Mouse (Mus musculus): ENCODE measurements around the gene Syvn1. TPM values are rescaled to one million over a fixed set of nuclear protein-coding genes. Genes with fewer than 3 reads are reported as not detected.
A peak's percentile ranks its signal among the peaks of the same experiment; 100 is the strongest.

The Syvn1 gene
- total and polyA plus RNA-seq, 2 experiments = 7.6 to 64.7 TPM

GRCm38 (mm10) chr19:6067011-6067723 is 20.8 kb downstream of the Syvn1 start:
- Histone ChIP-seq H3K27me3 (ENCODE audit: control insufficient read depth, insufficient read depth, low read length) (no peaks in the 10 kb centered on the region), H3K36me3 (ENCODE audit: control insufficient read depth, insufficient read depth, low read length) (no peaks in the 10 kb centered on the region; the same call in 1 of the 2 replicates), H3K79me2 (ENCODE audit: control insufficient read depth, insufficient read depth, low read length) (peaks cover 5% of the 10 kb centered on the region; the same call in 1 of the 2 replicates), H3K9ac (ENCODE audit: low read depth, low read length) (peak overlapping the region; percentile 85), H3K27ac (replicated peaks; ENCODE audit: insufficient read depth, low read depth, low read length) (peak overlapping the region; percentile 71), H3K4me1 (ENCODE audit: control insufficient read depth, insufficient read depth, low read length) (peaks cover 23% of the 10 kb centered on the region), H3K4me3 (ENCODE audit: insufficient read depth, low read depth, low read length) (peak overlapping the region; percentile 74)
- TF ChIP-seq POLR2A (IDR thresholded peaks at IDR 0.05; ENCODE audit: extremely low read depth, insufficient read depth, low read length) = no peak
- TF ChIP-seq CTCF (IDR thresholded peaks at IDR 0.05; ENCODE audit: low read depth, low read length) = peak; percentile 93
- peak; percentile 70 for DNase-seq (ENCODE audit: extremely low read depth, low read depth, low spot score)
- WGBS = under 1% methylated on average over 30 of the region's 30 CpGs

GRCm38 (mm10) chr19:6067724-6068415 is 21.5 kb downstream of the Syvn1 start, which contains the start of gene Tm7sf2:
Tm7sf2 (minus strand) TSS chr19:6068373.
- Histone ChIP-seq H3K4me3 (ENCODE audit: insufficient read depth, low read depth, low read length) (peak within 1 kb of the TSS; percentile 74), H3K4me1 (ENCODE audit: control insufficient read depth, insufficient read depth, low read length) (peaks cover 16% of the 10 kb centered on the region), H3K36me3 (ENCODE audit: control insufficient read depth, insufficient read depth, low read length) (no peaks in the 10 kb centered on the region; the same call in 1 of the 2 replicates), H3K27me3 (ENCODE audit: control insufficient read depth, insufficient read depth, low read length) (no peaks in the 10 kb centered on the region), H3K9ac (ENCODE audit: low read depth, low read length) (peak within 1 kb of the TSS; percentile 85), H3K79me2 (ENCODE audit: control insufficient read depth, insufficient read depth, low read length) (peaks cover 5% of the 10 kb centered on the region; the same call in 1 of the 2 replicates), H3K27ac (replicated peaks; ENCODE audit: insufficient read depth, low read depth, low read length) (peak within 1 kb of the TSS; percentile 71)
- TF ChIP-seq CTCF (IDR thresholded peaks at IDR 0.05; ENCODE audit: low read depth, low read length) (no peak), POLR2A (IDR thresholded peaks at IDR 0.05; ENCODE audit: extremely low read depth, insufficient read depth, low read length) (peak; percentile 67; the same call in 1 of the 2 replicates)
- 11% methylated on average over 33 of the region's 33 CpGs for WGBS
- peak; percentile 89 for DNase-seq (ENCODE audit: extremely low read depth, low read depth, low spot score)

GRCm38 (mm10) chr19:6068951-6069350 is 22.6 kb downstream of the Syvn1 start:
- Histone ChIP-seq H3K79me2 (ENCODE audit: control insufficient read depth, insufficient read depth, low read length) (peaks cover 5% of the 10 kb centered on the region; the same call in 1 of the 2 replicates), H3K36me3 (ENCODE audit: control insufficient read depth, insufficient read depth, low read length) (no peaks in the 10 kb centered on the region; the same call in 1 of the 2 replicates), H3K4me3 (ENCODE audit: insufficient read depth, low read depth, low read length) (no peak overlapping the region), H3K27me3 (ENCODE audit: control insufficient read depth, insufficient read depth, low read length) (no peaks in the 10 kb centered on the region), H3K4me1 (ENCODE audit: control insufficient read depth, insufficient read depth, low read length) (peaks cover 12% of the 10 kb centered on the region), H3K27ac (replicated peaks; ENCODE audit: insufficient read depth, low read depth, low read length) (no peak overlapping the region), H3K9ac (ENCODE audit: low read depth, low read length) (no peak overlapping the region)
- no peak for DNase-seq (ENCODE audit: extremely low read depth, low read depth, low spot score)
- WGBS = 90% methylated on average over 4 of the region's 4 CpGs
- TF ChIP-seq POLR2A (IDR thresholded peaks at IDR 0.05; ENCODE audit: extremely low read depth, insufficient read depth, low read length) (no peak), CTCF (IDR thresholded peaks at IDR 0.05; ENCODE audit: low read depth, low read length) (no peak)

GRCm38 (mm10) chr19:6069851-6070250 is 23.5 kb downstream of the Syvn1 start:
- no peak for DNase-seq (ENCODE audit: extremely low read depth, low read depth, low spot score)
- Histone ChIP-seq H3K79me2 (ENCODE audit: control insufficient read depth, insufficient read depth, low read length) (peaks cover 5% of the 10 kb centered on the region; the same call in 1 of the 2 replicates), H3K4me1 (ENCODE audit: control insufficient read depth, insufficient read depth, low read length) (peaks cover 12% of the 10 kb centered on the region), H3K27me3 (ENCODE audit: control insufficient read depth, insufficient read depth, low read length) (no peaks in the 10 kb centered on the region), H3K4me3 (ENCODE audit: insufficient read depth, low read depth, low read length) (no peak overlapping the region), H3K36me3 (ENCODE audit: control insufficient read depth, insufficient read depth, low read length) (no peaks in the 10 kb centered on the region; the same call in 1 of the 2 replicates), H3K27ac (replicated peaks; ENCODE audit: insufficient read depth, low read depth, low read length) (no peak overlapping the region), H3K9ac (ENCODE audit: low read depth, low read length) (no peak overlapping the region)
- no peak for TF ChIP-seq CTCF (IDR thresholded peaks at IDR 0.05; ENCODE audit: low read depth, low read length)
- TF ChIP-seq POLR2A (IDR thresholded peaks at IDR 0.05; ENCODE audit: extremely low read depth, insufficient read depth, low read length) = no peak
- WGBS = 94% methylated on average over 10 of the region's 10 CpGs

GRCm38 (mm10) chr19:6070571-6071250 is 24.3 kb downstream of the Syvn1 start:
- Histone ChIP-seq H3K4me1 (ENCODE audit: control insufficient read depth, insufficient read depth, low read length) (peaks cover 12% of the 10 kb centered on the region), H3K4me3 (ENCODE audit: insufficient read depth, low read depth, low read length) (no peak overlapping the region), H3K27ac (replicated peaks; ENCODE audit: insufficient read depth, low read depth, low read length) (no peak overlapping the region), H3K79me2 (ENCODE audit: control insufficient read depth, insufficient read depth, low read length) (peaks cover 5% of the 10 kb centered on the region; the same call in 1 of the 2 replicates), H3K9ac (ENCODE audit: low read depth, low read length) (no peak overlapping the region), H3K36me3 (ENCODE audit: control insufficient read depth, insufficient read depth, low read length) (no peaks in the 10 kb centered on the region; the same call in 1 of the 2 replicates), H3K27me3 (ENCODE audit: control insufficient read depth, insufficient read depth, low read length) (no peaks in the 10 kb centered on the region)
- 93% methylated on average over 31 of the region's 31 CpGs for WGBS
- TF ChIP-seq CTCF (IDR thresholded peaks at IDR 0.05; ENCODE audit: low read depth, low read length) (no peak), POLR2A (IDR thresholded peaks at IDR 0.05; ENCODE audit: extremely low read depth, insufficient read depth, low read length) (no peak)
- no peak for DNase-seq (ENCODE audit: extremely low read depth, low read depth, low spot score)

Measured in liver, adult 2 months (tissue).